Mouse (Mus musculus) lung, postnatal 0 days (tissue): ENCODE data around the gene Rnf213.
"Not testable (repeated sequence)": the region's sequence is repeated elsewhere in the genome, so short reads cannot be mapped to it uniquely, and the experiment has no call there.

Experiments
- CTCF ChIP-seq: IDR thresholded peaks from 2 replicates; pipeline ENCODE4 v1.5.1; 2016; ENCODE audit warnings: antibody characterized with exemption, mild to moderate bottlenecking
- EP300 ChIP-seq: IDR thresholded peaks from 2 replicates; pipeline ENCODE4 v1.6.1; 2016; ENCODE audit warnings: antibody characterized with exemption, mild to moderate bottlenecking, control low read depth

DNA sequence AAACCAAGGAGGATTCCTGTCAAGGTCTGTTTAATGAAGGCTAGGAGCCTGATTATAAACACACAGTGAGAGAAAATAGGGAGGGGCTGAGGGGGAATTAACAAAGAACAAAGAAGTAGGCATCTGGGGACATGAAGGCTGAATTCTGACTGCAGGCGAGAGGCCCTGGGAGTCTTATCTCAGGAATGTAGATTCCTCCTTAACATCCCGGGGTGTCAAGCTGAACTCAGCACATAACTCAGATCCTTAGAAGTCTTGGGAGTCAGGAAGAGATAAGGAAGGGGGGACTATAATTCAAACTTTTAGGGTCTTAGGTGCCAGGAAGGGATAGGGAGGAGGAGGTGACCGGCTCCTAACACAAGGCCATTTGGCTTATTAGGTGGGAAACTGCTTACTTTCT lies 5.6 kb upstream of the Rnf213 start:
- TF ChIP-seq CTCF, EP300: not testable (repeated sequence)
